13 mouse cellular contexts compared by ENCODE assay signal in the genomic region with DNA sequence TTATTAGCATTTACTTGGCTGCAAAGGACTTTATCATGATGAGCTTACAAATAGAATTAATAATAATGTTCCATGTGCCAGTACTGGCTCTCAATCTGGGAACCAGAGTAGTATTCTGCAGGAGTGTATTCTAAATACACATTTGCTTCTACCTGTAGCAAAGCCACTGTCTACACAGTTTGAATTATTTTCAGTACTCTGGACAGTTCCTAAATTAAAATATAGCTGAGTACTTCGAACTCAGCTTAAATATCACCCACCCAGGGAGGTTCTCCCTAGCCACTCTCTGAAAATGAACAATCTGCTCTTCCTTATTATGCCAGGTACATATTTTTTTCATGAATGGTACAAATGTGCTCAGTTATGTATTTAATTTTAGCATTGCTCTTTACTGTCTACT.
"Had no signal": no experiment of that assay in that cellular context is flagged by ENCODE, and none has a peak within 500 bp of the region (broad histone marks: within the 10 kb centered on the region; RNA-seq: fewer than 3 reads in every experiment).

No protein-coding gene starts in this region.

- H3K27me3 ChIP-seq: limb, embryonic 15.5 days; liver, embryonic 12.5 days; lung, embryonic 15.5 days; midbrain, embryonic 13.5 days had no signal

- H3K4me3 ChIP-seq: limb, embryonic 15.5 days; liver, embryonic 12.5 days; lung, embryonic 15.5 days; midbrain, embryonic 13.5 days had no signal

- ATAC-seq: liver, embryonic 12.5 days; midbrain, embryonic 13.5 days had no signal

- H3K9ac ChIP-seq: limb, embryonic 15.5 days; liver, embryonic 12.5 days; lung, embryonic 15.5 days; midbrain, embryonic 13.5 days had no signal

- H3K27ac ChIP-seq: limb, embryonic 15.5 days; liver, embryonic 12.5 days; lung, embryonic 15.5 days; midbrain, embryonic 13.5 days; stomach, postnatal 0 days had no signal

- H3K9me3 ChIP-seq: limb, embryonic 15.5 days; liver, embryonic 12.5 days; lung, embryonic 15.5 days; midbrain, embryonic 13.5 days had no signal

- H3K36me3 ChIP-seq: limb, embryonic 15.5 days; liver, embryonic 12.5 days; lung, embryonic 15.5 days; midbrain, embryonic 13.5 days had no signal

- H3K4me1 ChIP-seq: limb, embryonic 15.5 days; liver, embryonic 12.5 days; lung, embryonic 15.5 days; midbrain, embryonic 13.5 days had no signal

- H3K4me2 ChIP-seq: limb, embryonic 15.5 days; liver, embryonic 12.5 days; lung, embryonic 15.5 days; midbrain, embryonic 13.5 days had no signal

- DNase-seq: kidney, adult 11 months; kidney, adult 9 months; kidney, postnatal 14 days; layer of hippocampus, adult 9-11 months; layer of hippocampus, postnatal 36 days; left cerebral cortex, postnatal 4 days; lung, postnatal 14 days; thymus, postnatal 4 days had no signal
